ENCODE assay signal across 8 mouse cellular contexts in the genomic region with DNA sequence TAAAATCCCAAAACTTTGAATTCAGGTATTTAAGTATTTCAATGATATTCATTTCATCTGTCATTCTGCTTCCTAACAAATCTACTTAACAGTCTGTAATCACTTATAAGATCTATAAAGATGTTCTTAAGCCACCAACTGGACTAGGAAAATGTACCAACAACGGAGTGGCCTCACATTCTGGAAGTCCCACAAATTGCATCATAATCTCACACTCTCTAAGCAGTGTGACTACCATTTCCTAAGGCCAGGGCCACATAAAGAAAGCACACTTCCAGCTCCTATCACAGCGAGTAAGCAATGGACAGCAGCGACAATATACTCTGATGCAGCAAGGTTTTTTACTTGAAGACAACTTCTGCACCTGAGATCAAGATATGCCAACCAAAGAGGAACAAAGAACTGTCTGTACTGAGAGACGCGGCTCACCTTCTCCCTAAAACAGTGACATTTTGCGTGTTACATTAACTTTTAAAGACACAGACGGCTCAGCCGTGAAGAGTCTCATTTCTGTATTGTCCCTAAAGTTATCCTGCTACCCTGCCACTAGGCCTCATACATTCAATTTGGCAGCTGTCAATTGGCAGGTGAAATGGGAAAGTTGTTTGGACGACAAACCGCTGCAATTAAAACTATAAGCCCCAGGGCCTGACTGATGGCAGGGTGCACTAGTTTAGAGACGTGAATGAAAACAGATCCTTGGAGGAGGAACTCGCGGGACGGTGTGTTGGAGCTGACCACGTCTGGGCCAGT. TPM values are rescaled to one million over a fixed set of nuclear protein-coding genes. Genes with fewer than 3 reads are reported as not detected.
DNase-seq lines count a peak whose midpoint lies in the region; ATAC-seq and TF ChIP-seq lines count a peak whose summit lies in the region.

No protein-coding gene starts in this region.

- no peak; the same call in 1 of the 2 replicates for ATAC-seq in kidney, postnatal 0 days (replicated peaks; ENCODE audit: low FRiP score, low read depth)
- ATAC-seq in hindbrain, embryonic 13.5 days (ENCODE audit: low FRiP score): no peak
- 0 out of 2 replicates have a peak, but pooled peaks have one; percentile 2 for ATAC-seq in midbrain, embryonic 13.5 days

- H3K27me3 ChIP-seq in kidney, postnatal 0 days (ENCODE audit: insufficient read depth, low read length): no peaks in the 10 kb centered on the region
- H3K27me3 ChIP-seq in hindbrain, embryonic 13.5 days: no peaks in the 10 kb centered on the region
- H3K27me3 ChIP-seq in midbrain, embryonic 13.5 days: no peaks in the 10 kb centered on the region

- H3K4me3 ChIP-seq in kidney, postnatal 0 days (replicated peaks; ENCODE audit: low read depth, low read length): peak overlapping the region; percentile 98
- H3K4me3 ChIP-seq in hindbrain, embryonic 13.5 days: peak overlapping the region; percentile 97
- H3K4me3 ChIP-seq in midbrain, embryonic 13.5 days (replicated peaks): peak overlapping the region; percentile 98

- H3K27ac ChIP-seq in kidney, postnatal 0 days: peak overlapping the region; percentile 86
- H3K27ac ChIP-seq in hindbrain, embryonic 13.5 days: no peak overlapping the region; the same call in 1 of the 2 replicates
- 0 out of 2 replicates have a peak overlapping the region, but pooled peaks have one; percentile 80 for H3K27ac ChIP-seq in midbrain, embryonic 13.5 days

- 0 out of 2 replicates have a peak, but pooled peaks cover 7% of the 10 kb centered on the region for H3K4me1 ChIP-seq in kidney, postnatal 0 days (replicated peaks; ENCODE audit: insufficient read depth, low read length)
- peaks cover 21% of the 10 kb centered on the region for H3K4me1 ChIP-seq in hindbrain, embryonic 13.5 days (replicated peaks)
- H3K4me1 ChIP-seq in midbrain, embryonic 13.5 days (replicated peaks): peaks cover 20% of the 10 kb centered on the region

- H3K4me2 ChIP-seq in kidney, postnatal 0 days (ENCODE audit: low read length): peak overlapping the region; percentile 80
- H3K4me2 ChIP-seq in hindbrain, embryonic 13.5 days: peak overlapping the region; percentile 90
- peak overlapping the region; percentile 89 for H3K4me2 ChIP-seq in midbrain, embryonic 13.5 days (replicated peaks)

- WGBS in kidney, postnatal 0 days: 26% methylated on average over 15 of the region's 15 CpGs
- 32% methylated on average over 15 of the region's 15 CpGs for WGBS in hindbrain, embryonic 13.5 days
- 32% methylated on average over 15 of the region's 15 CpGs for WGBS in midbrain, embryonic 13.5 days

- H3K36me3 ChIP-seq in kidney, postnatal 0 days (ENCODE audit: insufficient read depth, low read length): peaks cover 3% of the 10 kb centered on the region
- peaks cover 18% of the 10 kb centered on the region for H3K36me3 ChIP-seq in hindbrain, embryonic 13.5 days
- peaks cover 19% of the 10 kb centered on the region for H3K36me3 ChIP-seq in midbrain, embryonic 13.5 days

- H3K9ac ChIP-seq in kidney, postnatal 0 days (ENCODE audit: low read depth, low read length): peak overlapping the region; percentile 91
- H3K9ac ChIP-seq in hindbrain, embryonic 13.5 days: peak overlapping the region; percentile 97
- H3K9ac ChIP-seq in midbrain, embryonic 13.5 days (replicated peaks): peak overlapping the region; percentile 97

- no peaks in the 10 kb centered on the region for H3K9me3 ChIP-seq in kidney, postnatal 0 days (replicated peaks; ENCODE audit: low read length)
- H3K9me3 ChIP-seq in hindbrain, embryonic 13.5 days: no peaks in the 10 kb centered on the region
- H3K9me3 ChIP-seq in midbrain, embryonic 13.5 days: no peaks in the 10 kb centered on the region

- no peak for DNase-seq in kidney, postnatal 0 days (ENCODE audit: low spot score)
- DNase-seq in kidney, postnatal 25 days: no peak
- peak; percentile 11 for DNase-seq in c-Kit-negative CD71-positive TER-119-positive erythroid progenitor cells, embryonic 14.5 days (ENCODE audit: low read depth, low spot score)
- DNase-seq in layer of hippocampus, postnatal 36 days: no peak
- no peak for DNase-seq in Muller cell, postnatal 12 days (ENCODE audit: inconsistent ontology term)
- no peak for DNase-seq in layer of hippocampus, adult 9-11 months

- TF ChIP-seq CTCF in kidney, postnatal 0 days (IDR thresholded peaks at IDR 0.05; ENCODE audit: low read depth): no peak

RNA-seq across cellular contexts. Expression of a gene that starts 0.9 kb away (rescaled TPM):
- 196 and 202 TPM in 2 replicates for polyA plus RNA-seq in kidney, postnatal 0 days (2015; fragmentation: Nextera tagmentation; extraction: Ambion mirVana)
- 128 and 130 TPM in 2 replicates for polyA plus RNA-seq in hindbrain, embryonic 13.5 days (2015; fragmentation: Nextera tagmentation; extraction: Ambion mirVana)
- 125 and 130 TPM in 2 replicates for polyA plus RNA-seq in midbrain, embryonic 13.5 days (2015; fragmentation: Nextera tagmentation; extraction: Ambion mirVana)
- total RNA-seq in layer of hippocampus, postnatal 36 days (2021): 100 to 1,000 TPM; 108 to 114 TPM

RNA-seq across cellular contexts. Expression of a gene that starts 40.3 kb away (rescaled TPM):
- polyA plus RNA-seq in kidney, postnatal 0 days (2015; fragmentation: Nextera tagmentation; extraction: Ambion mirVana): 0.05 TPM in 1 of 2 replicates, not detected in the other
- not detected in 2 replicates for polyA plus RNA-seq in hindbrain, embryonic 13.5 days (2015; fragmentation: Nextera tagmentation; extraction: Ambion mirVana)
- polyA plus RNA-seq in midbrain, embryonic 13.5 days (2015; fragmentation: Nextera tagmentation; extraction: Ambion mirVana): not detected in 2 replicates
- under 1 TPM; 0.18 to 0.52 TPM for total RNA-seq in layer of hippocampus, postnatal 36 days (2021)
